Mouse (Mus musculus): Measurements from ENCODE around the gene Cyp2c68.
"Not testable (repeated sequence)": the region's sequence is repeated elsewhere in the genome, so short reads cannot be mapped to it uniquely, and the experiment has no call there.

Cyp2c68 gene

DNA sequence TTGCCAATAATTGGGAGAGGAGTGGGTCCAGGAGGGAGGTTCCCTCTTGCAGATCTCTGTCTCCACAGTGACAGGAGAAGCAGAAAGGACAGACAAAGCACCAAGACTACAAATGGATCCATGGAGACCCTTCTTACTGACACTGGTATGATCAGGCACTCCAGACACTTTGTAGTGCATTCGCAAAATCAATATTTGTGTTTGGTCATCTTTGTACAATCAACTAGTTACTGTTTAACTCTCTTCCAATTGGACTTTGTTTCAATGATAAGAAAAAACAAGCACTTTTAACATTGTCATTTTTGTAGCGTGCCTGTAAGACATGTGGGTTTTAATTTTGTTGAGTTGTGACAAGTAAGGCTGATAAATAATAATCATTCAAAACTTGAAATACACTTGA, at the start of gene Cyp2c68:
Cyp2c68 (minus strand) TSS at position 135 of the 400 bp plus-strand sequence.
- DNase-seq (ENCODE audit: low spot score), result no peak

DNA sequence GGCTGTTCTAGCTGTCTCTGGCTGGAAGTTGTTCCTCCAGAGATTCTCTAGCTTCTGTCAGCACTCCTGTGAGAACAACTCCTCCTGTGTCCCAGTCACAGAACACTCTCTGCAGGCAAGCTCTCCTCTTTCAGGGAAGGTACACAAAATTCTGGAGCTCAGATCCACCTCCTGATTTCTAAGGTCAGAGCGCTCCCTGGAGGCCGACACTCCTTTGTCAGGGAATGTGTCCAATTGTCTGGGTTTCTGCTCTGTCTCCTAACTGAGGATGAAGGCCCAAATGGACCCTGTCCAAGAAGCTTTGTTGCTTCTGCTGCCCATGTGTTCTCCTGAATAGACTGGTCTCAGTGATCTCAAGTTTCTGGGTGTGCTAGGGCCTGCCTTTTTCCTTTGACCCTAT, 44.6 kb upstream of the Cyp2c68 start:
- not testable (repeated sequence) for DNase-seq (ENCODE audit: low spot score)

GRCm38 (mm10) chr19:39745357-39745756, 4.5 kb upstream of the Cyp2c68 start:
- DNase-seq (ENCODE audit: low spot score), result no peak

GRCm38 (mm10) chr19:39744361-39744760, 3.5 kb upstream of the Cyp2c68 start:
- DNase-seq (ENCODE audit: low spot score), result not testable (repeated sequence)

GRCm38 (mm10) chr19:39711116-39711515, 29.7 kb downstream of the Cyp2c68 start:
- DNase-seq (ENCODE audit: low spot score), result not testable (repeated sequence)

DNA sequence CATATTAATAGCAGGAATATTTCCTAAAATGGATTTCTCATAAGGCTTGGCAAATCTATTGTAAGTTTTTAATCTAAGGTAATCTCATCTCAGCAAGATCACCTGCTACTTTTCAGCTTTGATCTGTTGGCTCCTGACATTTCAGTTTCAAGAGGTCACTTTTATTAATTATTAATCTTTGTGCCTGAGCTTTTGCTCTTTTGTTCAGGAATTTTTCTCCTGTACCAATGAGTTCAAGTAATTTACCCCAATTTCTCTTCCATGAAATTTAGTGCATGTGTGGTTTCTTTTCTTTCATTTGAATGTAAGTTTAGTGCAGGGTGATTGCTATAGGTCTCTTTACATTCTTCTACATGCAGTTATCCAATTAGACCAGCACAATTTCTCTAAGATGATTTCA, 75.2 kb downstream of the Cyp2c68 start:
- DNase-seq (ENCODE audit: low spot score), result not testable (repeated sequence)

DNA sequence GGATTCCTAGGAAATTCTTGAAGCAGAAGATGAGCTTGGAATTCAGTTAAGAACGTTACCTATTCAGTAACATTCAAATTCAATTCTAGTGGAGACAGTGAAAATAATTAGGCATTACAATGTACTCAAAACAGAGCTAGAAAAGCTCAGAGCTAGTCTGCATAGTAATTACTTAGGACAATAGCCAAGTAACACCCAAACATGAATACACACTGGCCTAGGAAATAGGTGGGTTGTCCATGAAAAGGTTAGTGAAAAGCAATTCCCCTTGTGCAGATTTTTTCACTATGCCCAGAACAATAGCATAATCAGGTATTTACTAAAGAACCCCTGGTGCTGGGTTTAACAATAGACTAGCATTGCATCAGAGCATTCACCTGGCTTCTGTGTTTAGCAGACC, 88.5 kb downstream of the Cyp2c68 start:
- no peak for DNase-seq (ENCODE audit: low spot score)

DNA sequence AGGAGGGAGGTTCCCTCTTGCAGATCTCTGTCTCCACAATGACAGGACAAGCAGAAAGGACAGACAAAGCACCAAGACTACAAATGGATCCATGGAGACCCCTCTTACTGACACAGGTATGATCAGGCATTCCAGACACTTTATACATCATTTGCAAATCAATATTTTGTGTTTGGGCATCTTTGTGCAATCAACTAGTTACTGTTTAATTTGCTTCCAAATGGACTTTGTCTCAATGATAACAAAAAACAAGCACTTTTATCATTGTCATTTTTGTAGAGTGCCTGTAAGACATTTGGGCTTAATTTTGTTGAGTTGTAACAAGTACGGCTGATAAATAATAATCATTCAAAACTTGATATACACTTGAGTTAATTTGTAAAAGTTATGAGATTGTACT, 91.9 kb downstream of the Cyp2c68 start, which contains the start of gene Cyp2c67:
Cyp2c67 (minus strand) TSS at position 114 of the 400 bp plus-strand sequence.
- DNase-seq (ENCODE audit: low spot score), result no peak

DNA sequence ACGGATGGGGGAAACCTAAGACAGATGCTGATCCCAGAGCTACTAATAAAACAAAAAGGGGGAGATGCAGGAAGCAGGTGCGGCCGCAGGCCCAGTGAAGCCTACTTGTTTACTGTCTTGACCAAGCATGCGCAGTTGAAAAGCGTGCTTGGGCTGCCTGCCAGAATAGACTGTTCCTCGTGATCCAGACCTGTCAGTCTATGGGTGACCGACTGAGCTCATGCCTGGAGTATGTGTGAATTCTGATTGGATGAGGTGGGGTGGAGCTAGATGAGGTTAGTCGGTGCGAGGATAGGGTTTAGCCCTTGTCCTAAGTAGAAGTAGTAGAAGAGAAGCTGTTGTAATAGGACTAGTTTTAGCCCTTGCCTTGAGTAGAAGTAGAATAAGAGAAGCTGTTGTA, 93.3 kb downstream of the Cyp2c68 start:
- no peak for DNase-seq (ENCODE audit: low spot score)

- DNase-seq (ENCODE audit: low spot score), result not testable (repeated sequence)
These were observed 96.3 kb downstream of the Cyp2c68 start for GRCm38 (mm10) chr19:39644551-39644950.

Data from testis, postnatal 10 days (tissue).